Mouse (Mus musculus) ES-E14 (cell line): ENCODE data around the gene Apln. TPM values are rescaled to one million over a fixed set of nuclear protein-coding genes. Genes with fewer than 3 reads are reported as not detected.
A peak's percentile ranks its signal among the peaks of the same experiment; 100 is the strongest.

Experiments
- DNase-seq: peaks from one replicate; pipeline ENCODE4 v3.0.0-alpha.2; 2013; ENCODE audit warnings: low read depth, low spot score
- H3K27ac ChIP-seq: 2 replicates; pipeline ENCODE4 v1.5.1; 2012; ENCODE audit warnings: low read depth, mild to moderate bottlenecking, low read length, moderate library complexity, mixed read lengths; ENCODE audit not compliant: poor library complexity, insufficient read depth, severe bottlenecking
- H3K36me3 ChIP-seq: 2 replicates; pipeline ENCODE4 v1.6.1; 2012; ENCODE audit warnings: mild to moderate bottlenecking, low read length, moderate library complexity, mixed read lengths; ENCODE audit not compliant: control insufficient read depth, poor library complexity, insufficient read depth, severe bottlenecking
- H3K4me1 ChIP-seq, 2 experiments: fragments of 150-350 bp in 1 of 2; sonication (generic) in 1 of 2; 2 replicates each; pipeline ENCODE4 v1.6.1; 2012; ENCODE audit warnings: low read length in 2 of 2, mild to moderate bottlenecking in 1 of 2, mixed read lengths in 1 of 2; ENCODE audit not compliant: control insufficient read depth in 2 of 2, insufficient read depth in 2 of 2, poor library complexity in 1 of 2
- H3K4me3 ChIP-seq, 2 experiments: fragments of 150-350 bp in 1 of 2; sonication (generic) in 1 of 2; 2 replicates each; pipeline ENCODE4 v1.5.1; 2012; ENCODE audit warnings: low read length in 2 of 2, low read depth in 1 of 2, mild to moderate bottlenecking in 1 of 2, mixed read lengths in 1 of 2; ENCODE audit not compliant: insufficient read depth in 1 of 2, poor library complexity in 1 of 2, severe bottlenecking in 1 of 2
- H3K9ac ChIP-seq: 2 replicates; pipeline ENCODE4 v1.6.1; 2012; ENCODE audit warnings: low read depth, mild to moderate bottlenecking, low read length, mixed read lengths; ENCODE audit not compliant: poor library complexity, insufficient read depth, severe bottlenecking
- H3K9me3 ChIP-seq: fragments of 150-350 bp; sonication (generic); 2 replicates; pipeline ENCODE4 v1.6.1; 2012; ENCODE audit warnings: low read depth, mild to moderate bottlenecking, low read length; ENCODE audit not compliant: control insufficient read depth, insufficient read depth
- CHD2 ChIP-seq: IDR thresholded peaks from 2 replicates; pipeline ENCODE4 v1.6.1; 2014; ENCODE audit warnings: mild to moderate bottlenecking, low read depth, low read length, inconsistent platforms
- HCFC1 ChIP-seq: IDR thresholded peaks from 2 replicates; pipeline ENCODE4 v1.6.1; 2012; ENCODE audit warnings: low read length, inconsistent platforms, borderline replicate concordance; ENCODE audit not compliant: insufficient read depth
- MAFK ChIP-seq: IDR thresholded peaks from 2 replicates; pipeline ENCODE4 v1.6.1; 2014; ENCODE audit warnings: mild to moderate bottlenecking, low read depth, low read length, inconsistent platforms; ENCODE audit not compliant: insufficient read depth
- ZC3H11A ChIP-seq: IDR thresholded peaks from 2 replicates; pipeline ENCODE4 v1.6.1; 2012; ENCODE audit warnings: low read depth, mild to moderate bottlenecking, inconsistent platforms, low read length, borderline replicate concordance
- ZNF384 ChIP-seq: IDR thresholded peaks from 2 replicates; pipeline ENCODE4 v1.6.1; 2012; ENCODE audit warnings: low read depth, low read length, inconsistent platforms
- in situ Hi-C, 2 experiments: fragments of 600-800 bp; cut with MboI; formaldehyde crosslinking; loops; one replicate each; pipeline ENCODE4 v1.15.1; 2025; ENCODE audit warnings: low sequenced_read_pairs in 2 of 2, inconsistent platforms in 1 of 2; ENCODE audit not compliant: unreplicated experiment in 2 of 2
- total RNA-seq: library from RNA; depleted of rRNA; stranded (reverse); fragments of 300-350 nt; gene quantifications from 2 replicates; pipeline ENCODE4 v1.2.3, GENCODE M21; 2012

Gene Apln
- total RNA-seq, 1 experiment: 1.7 TPM

- H3K4me1 ChIP-seq: no peaks in the 10 kb centered on the region
- in situ Hi-C loops: loop anchor here (10.0 to 25.0 kb wide), 2 partner anchors 122 to 420 kb away; no protein-coding TSS in a partner anchor
- no peaks in the 10 kb centered on the region for H3K36me3 ChIP-seq
- no peaks in the 10 kb centered on the region for H3K9me3 ChIP-seq
- no peak overlapping the region for H3K4me3 ChIP-seq
- no peak overlapping the region for H3K27ac ChIP-seq
- peak; percentile 17 for DNase-seq
- H3K9ac ChIP-seq: no peak overlapping the region
- TF ChIP-seq HCFC1 (no peak), ZC3H11A (peak; percentile 87; the same call in 1 of the 2 replicates)
These were observed 42.0 kb downstream of the Apln start for GRCm38 (mm10) chrX:47992606-47993005.

- DNase-seq: no peak
- Histone ChIP-seq H3K9ac (no peak overlapping the region), H3K9me3 (no peaks in the 10 kb centered on the region), H3K27ac (no peak overlapping the region), H3K4me3 (no peak overlapping the region), H3K36me3 (no peaks in the 10 kb centered on the region), H3K4me1 (no peaks in the 10 kb centered on the region)
- TF ChIP-seq ZNF384 (no peak), MAFK (no peak), CHD2 (no peak), ZC3H11A (no peak), HCFC1 (no peak)
- in situ Hi-C loops: loop anchor here (25.0 kb wide), 1 partner anchor 424 kb away; no protein-coding TSS in a partner anchor
These were observed 46.6 kb downstream of the Apln start for GRCm38 (mm10) chrX:47988024-47988423.

- TF ChIP-seq CHD2: no peak
- no peak for TF ChIP-seq ZC3H11A
- TF ChIP-seq ZNF384: no peak
- no peak for TF ChIP-seq HCFC1
- no peak for TF ChIP-seq MAFK
- H3K27ac ChIP-seq: no peak overlapping the region
- H3K36me3 ChIP-seq: no peaks in the 10 kb centered on the region
- no peaks in the 10 kb centered on the region for H3K4me1 ChIP-seq
- in situ Hi-C loops: loop anchor here (25.0 kb wide), 1 partner anchor 427 kb away; no protein-coding TSS in a partner anchor
- DNase-seq: peak; percentile 13
- H3K9ac ChIP-seq: no peak overlapping the region
- no peak overlapping the region for H3K4me3 ChIP-seq
- no peaks in the 10 kb centered on the region for H3K9me3 ChIP-seq
These were observed 49.5 kb downstream of the Apln start for GRCm38 (mm10) chrX:47985000-47985619.

DNA sequence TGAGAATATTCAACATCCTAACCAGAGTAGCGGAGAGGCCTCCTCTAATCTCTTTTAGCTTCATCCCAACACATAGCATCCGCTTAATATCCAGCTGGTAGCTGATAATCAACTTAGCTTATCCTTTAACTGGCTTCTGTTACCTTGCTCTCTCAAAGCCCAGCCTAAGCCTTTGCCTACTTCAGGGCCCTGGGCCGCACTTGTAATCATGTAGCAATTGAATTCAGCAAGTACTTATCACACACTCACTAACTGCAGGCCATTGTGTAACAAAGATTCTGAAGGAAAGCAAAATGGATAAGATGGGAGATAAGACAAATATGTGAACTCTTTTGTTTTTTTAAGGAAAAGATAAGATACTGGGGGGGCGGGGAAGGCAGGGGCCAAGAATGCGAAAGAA, 57.6 kb downstream of the Apln start:
- Histone ChIP-seq H3K36me3 (no peaks in the 10 kb centered on the region), H3K27ac (no peak overlapping the region), H3K9ac (no peak overlapping the region), H3K4me1 (no peaks in the 10 kb centered on the region), H3K9me3 (no peaks in the 10 kb centered on the region), H3K4me3 (no peak overlapping the region)
- no peak for TF ChIP-seq ZC3H11A
- TF ChIP-seq CHD2: no peak
- TF ChIP-seq MAFK: no peak
- no peak for TF ChIP-seq ZNF384
- no peak for TF ChIP-seq HCFC1
- in situ Hi-C loops: loop anchor here (25.0 kb wide), 1 partner anchor 435 kb away; no protein-coding TSS in a partner anchor
- no peak for DNase-seq
